Mouse (Mus musculus): ENCODE data around the gene Slc5a10. TPM values are rescaled to one million over a fixed set of nuclear protein-coding genes. Genes with fewer than 3 reads are reported as not detected.

Gene Slc5a10
- polyA plus RNA-seq, 1 experiment from 2014 or later = not detected

DNA sequence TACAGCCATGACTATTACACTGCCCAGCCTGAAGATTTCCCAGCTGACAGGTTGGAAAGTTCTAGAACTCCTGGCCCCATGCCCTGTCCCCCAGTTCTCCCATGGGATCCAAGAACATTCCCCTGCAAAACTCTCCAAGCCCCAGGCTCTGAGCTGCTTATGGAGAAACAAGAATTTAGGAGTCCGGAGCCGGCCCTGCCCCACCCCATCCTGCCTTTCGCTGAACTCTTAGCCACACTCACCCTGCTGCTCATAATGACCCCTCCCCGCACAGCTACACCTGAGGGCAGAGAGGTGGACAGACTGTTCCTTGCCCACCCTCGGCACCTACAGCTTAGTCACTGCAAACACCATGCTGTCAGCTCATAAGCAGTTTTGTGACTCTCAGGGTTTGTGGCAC, 52.8 kb downstream of the Slc5a10 start:
- no peaks in the 10 kb centered on the region for H3K4me1 ChIP-seq (ENCODE audit: control insufficient read depth, insufficient read depth, low read length)
- H3K27me3 ChIP-seq (ENCODE audit: control insufficient read depth, insufficient read depth, low read depth, low read length) = no peaks in the 10 kb centered on the region
- H3K4me2 ChIP-seq (ENCODE audit: low read length) = no peak overlapping the region
- H3K9me3 ChIP-seq (replicated peaks; ENCODE audit: control insufficient read depth, low read length, poor library complexity, severe bottlenecking) = no peaks in the 10 kb centered on the region
- 80% methylated on average over 5 of the region's 5 CpGs for WGBS
- no peaks in the 10 kb centered on the region for H3K36me3 ChIP-seq (ENCODE audit: control insufficient read depth, insufficient read depth, low read length)
- no peak overlapping the region for H3K27ac ChIP-seq (ENCODE audit: low read length)
- no peak overlapping the region for H3K9ac ChIP-seq (ENCODE audit: low read depth, low read length)
- no peak overlapping the region for H3K4me3 ChIP-seq (ENCODE audit: low read depth, low read length)
- ATAC-seq = no peak

DNA sequence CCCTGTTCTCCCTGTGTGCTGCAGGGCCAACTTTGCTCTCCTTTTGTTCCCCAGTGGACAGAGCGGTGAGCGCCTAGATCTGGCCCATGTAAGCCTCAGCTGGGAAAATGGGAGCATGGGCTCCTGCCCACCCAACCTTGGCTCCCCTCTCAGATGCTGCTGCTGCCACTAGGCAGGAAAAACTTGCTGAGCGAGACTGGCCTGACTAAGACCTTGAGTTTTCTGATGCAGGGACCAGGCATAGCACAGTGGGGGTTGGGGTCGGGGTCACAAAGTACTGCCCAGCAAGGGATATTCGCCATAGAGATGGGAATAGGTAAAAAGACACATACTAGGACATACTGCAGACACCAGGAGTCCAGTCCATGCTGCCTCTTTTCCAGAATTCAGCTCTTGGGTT, 53.4 kb downstream of the Slc5a10 start:
- no peaks in the 10 kb centered on the region for H3K27me3 ChIP-seq (ENCODE audit: control insufficient read depth, insufficient read depth, low read depth, low read length)
- no peaks in the 10 kb centered on the region for H3K9me3 ChIP-seq (replicated peaks; ENCODE audit: control insufficient read depth, low read length, poor library complexity, severe bottlenecking)
- H3K9ac ChIP-seq (ENCODE audit: low read depth, low read length) = no peak overlapping the region
- no peak overlapping the region for H3K4me3 ChIP-seq (ENCODE audit: low read depth, low read length)
- no peaks in the 10 kb centered on the region for H3K4me1 ChIP-seq (ENCODE audit: control insufficient read depth, insufficient read depth, low read length)
- H3K4me2 ChIP-seq (ENCODE audit: low read length) = no peak overlapping the region
- 75% methylated on average over 5 of the region's 5 CpGs for WGBS
- no peaks in the 10 kb centered on the region for H3K36me3 ChIP-seq (ENCODE audit: control insufficient read depth, insufficient read depth, low read length)
- H3K27ac ChIP-seq (ENCODE audit: low read length) = no peak overlapping the region
- ATAC-seq = no peak

DNA sequence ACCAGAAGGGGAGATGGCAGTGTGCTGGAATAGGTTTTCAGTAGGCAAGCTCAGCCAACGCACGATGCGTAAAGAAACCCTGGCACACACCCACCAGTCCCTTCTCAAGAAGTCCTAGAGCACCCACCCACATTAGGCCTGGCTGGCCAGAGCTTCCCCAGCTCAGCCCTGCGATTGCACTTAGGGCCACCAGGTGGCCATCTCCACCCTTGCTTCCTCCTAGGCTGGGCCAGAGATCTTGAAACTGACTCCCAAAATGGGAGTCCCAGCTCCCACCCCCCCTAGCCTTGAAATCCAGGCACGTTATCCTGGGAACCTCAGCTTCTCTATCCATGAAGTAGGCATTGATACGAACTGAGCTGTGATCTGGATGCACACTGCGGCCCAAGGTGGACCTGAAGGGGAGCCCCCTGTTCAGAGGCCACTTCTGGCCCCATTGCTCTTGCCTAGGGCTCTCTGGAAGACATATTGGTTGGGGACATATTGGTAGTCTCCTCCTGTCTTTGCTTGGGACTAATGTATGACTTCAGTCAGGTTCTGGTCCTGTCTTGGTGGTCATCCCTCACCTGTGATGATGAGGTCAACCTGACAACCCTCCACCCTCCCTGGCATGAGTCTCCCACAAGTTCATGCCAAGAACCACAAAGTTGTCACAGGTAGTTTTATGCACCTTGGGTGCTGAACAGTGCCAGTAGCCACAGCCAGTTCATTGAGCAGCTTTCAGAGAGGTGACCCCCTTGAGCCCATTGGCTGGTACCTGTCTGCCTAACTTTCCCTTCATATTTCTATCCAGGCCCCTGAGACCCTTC, 54.4 kb downstream of the Slc5a10 start:
- H3K36me3 ChIP-seq (ENCODE audit: control insufficient read depth, insufficient read depth, low read length) = no peaks in the 10 kb centered on the region
- no peak overlapping the region for H3K9ac ChIP-seq (ENCODE audit: low read depth, low read length)
- no peak overlapping the region for H3K4me2 ChIP-seq (ENCODE audit: low read length)
- ATAC-seq = no peak
- 44% methylated on average over 7 of the region's 7 CpGs for WGBS
- H3K4me3 ChIP-seq (ENCODE audit: low read depth, low read length) = no peak overlapping the region
- H3K9me3 ChIP-seq (replicated peaks; ENCODE audit: control insufficient read depth, low read length, poor library complexity, severe bottlenecking) = no peaks in the 10 kb centered on the region
- H3K27me3 ChIP-seq (ENCODE audit: control insufficient read depth, insufficient read depth, low read depth, low read length) = no peaks in the 10 kb centered on the region
- H3K27ac ChIP-seq (ENCODE audit: low read length) = no peak overlapping the region
- H3K4me1 ChIP-seq (ENCODE audit: control insufficient read depth, insufficient read depth, low read length) = no peaks in the 10 kb centered on the region

DNA sequence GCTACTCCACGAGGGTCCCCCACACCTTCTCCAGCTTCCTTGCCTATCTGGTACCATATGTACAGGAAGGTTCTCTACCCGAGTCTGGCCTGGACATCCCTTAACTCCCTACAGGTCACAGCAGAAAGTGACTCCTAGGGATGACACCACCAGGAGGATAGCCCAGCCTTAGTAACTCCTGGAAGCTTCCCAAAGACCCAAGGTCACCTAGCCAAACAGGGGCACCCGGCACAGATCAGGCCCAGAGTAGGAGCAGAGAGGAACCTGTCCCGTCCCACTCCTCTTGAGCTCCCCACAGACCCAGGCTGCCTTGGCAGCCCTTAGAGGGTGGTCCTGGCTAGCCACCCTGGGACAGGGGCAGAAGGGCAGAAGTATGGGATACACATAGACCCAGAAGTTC, 55.2 kb downstream of the Slc5a10 start:
- no peaks in the 10 kb centered on the region for H3K4me1 ChIP-seq (ENCODE audit: control insufficient read depth, insufficient read depth, low read length)
- WGBS = 90% methylated on average over 4 of the region's 4 CpGs
- no peaks in the 10 kb centered on the region for H3K27me3 ChIP-seq (ENCODE audit: control insufficient read depth, insufficient read depth, low read depth, low read length)
- no peaks in the 10 kb centered on the region for H3K9me3 ChIP-seq (replicated peaks; ENCODE audit: control insufficient read depth, low read length, poor library complexity, severe bottlenecking)
- no peak overlapping the region for H3K27ac ChIP-seq (ENCODE audit: low read length)
- ATAC-seq = no peak
- H3K9ac ChIP-seq (ENCODE audit: low read depth, low read length) = no peak overlapping the region
- H3K4me2 ChIP-seq (ENCODE audit: low read length) = no peak overlapping the region
- no peak overlapping the region for H3K4me3 ChIP-seq (ENCODE audit: low read depth, low read length)
- H3K36me3 ChIP-seq (ENCODE audit: control insufficient read depth, insufficient read depth, low read length) = no peaks in the 10 kb centered on the region

DNA sequence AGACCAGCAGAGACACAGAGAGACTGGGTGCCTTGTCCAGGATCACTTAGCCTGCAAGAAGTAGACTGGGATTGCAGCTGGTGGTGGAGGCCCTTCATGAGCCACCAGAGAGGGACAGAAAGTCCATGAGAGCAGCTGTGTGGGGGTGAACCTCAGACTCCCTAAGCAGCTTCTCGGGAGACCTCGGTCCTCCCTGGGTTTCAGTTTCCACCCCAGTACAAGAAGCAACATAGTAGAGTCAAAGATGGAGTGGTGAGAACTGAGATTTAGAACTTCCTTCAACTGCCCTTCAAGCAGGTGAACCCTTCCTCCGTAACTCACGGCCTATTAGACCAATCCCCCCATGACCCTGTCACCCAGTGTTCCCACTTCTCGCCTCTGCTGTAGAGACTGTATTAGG, 58.4 kb downstream of the Slc5a10 start:
- WGBS = 90% methylated on average over 5 of the region's 5 CpGs
- H3K9ac ChIP-seq (ENCODE audit: low read depth, low read length) = no peak overlapping the region
- no peak for ATAC-seq
- H3K4me2 ChIP-seq (ENCODE audit: low read length) = no peak overlapping the region
- no peak overlapping the region for H3K27ac ChIP-seq (ENCODE audit: low read length)
- no peaks in the 10 kb centered on the region for H3K27me3 ChIP-seq (ENCODE audit: control insufficient read depth, insufficient read depth, low read depth, low read length)
- H3K4me3 ChIP-seq (ENCODE audit: low read depth, low read length) = no peak overlapping the region
- H3K9me3 ChIP-seq (replicated peaks; ENCODE audit: control insufficient read depth, low read length, poor library complexity, severe bottlenecking) = no peaks in the 10 kb centered on the region
- H3K4me1 ChIP-seq (ENCODE audit: control insufficient read depth, insufficient read depth, low read length) = no peaks in the 10 kb centered on the region
- H3K36me3 ChIP-seq (ENCODE audit: control insufficient read depth, insufficient read depth, low read length) = no peaks in the 10 kb centered on the region

DNA sequence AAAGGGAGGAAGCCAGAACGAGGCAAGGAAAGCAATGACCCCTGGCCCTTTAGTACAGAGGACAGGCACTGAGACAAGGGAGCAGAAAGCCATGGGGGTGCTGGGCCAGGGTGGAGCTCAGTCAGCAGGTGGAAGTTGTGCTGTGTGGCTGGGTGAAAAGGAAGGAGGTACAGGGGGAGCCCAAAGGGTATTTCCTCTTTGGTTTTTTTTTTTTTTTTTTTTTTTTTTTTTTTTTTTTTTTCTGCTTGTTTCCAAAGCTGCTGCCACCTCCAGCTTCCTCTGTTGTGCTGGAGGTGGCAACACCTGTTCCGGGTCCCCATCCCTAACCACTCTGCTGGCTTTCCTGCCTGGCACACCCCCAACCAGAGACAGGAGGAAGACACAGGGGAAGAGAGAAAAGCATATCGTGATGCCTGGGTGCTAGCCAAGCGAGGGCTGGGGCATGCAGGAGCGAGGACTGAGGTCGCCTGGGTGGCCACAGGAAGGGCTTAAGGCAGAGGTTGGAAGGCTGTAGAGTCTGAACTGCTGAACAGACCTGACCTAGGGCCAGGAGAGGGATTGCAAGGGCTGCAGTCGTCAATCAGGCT, 59.7 kb downstream of the Slc5a10 start:
- no peak for ATAC-seq
- no peaks in the 10 kb centered on the region for H3K27me3 ChIP-seq (ENCODE audit: control insufficient read depth, insufficient read depth, low read depth, low read length)
- H3K9ac ChIP-seq (ENCODE audit: low read depth, low read length) = no peak overlapping the region
- 69% methylated on average over 7 of the region's 7 CpGs for WGBS
- H3K4me2 ChIP-seq (ENCODE audit: low read length) = no peak overlapping the region
- H3K9me3 ChIP-seq (replicated peaks; ENCODE audit: control insufficient read depth, low read length, poor library complexity, severe bottlenecking) = no peaks in the 10 kb centered on the region
- H3K4me3 ChIP-seq (ENCODE audit: low read depth, low read length) = no peak overlapping the region
- H3K27ac ChIP-seq (ENCODE audit: low read length) = no peak overlapping the region
- H3K36me3 ChIP-seq (ENCODE audit: control insufficient read depth, insufficient read depth, low read length) = no peaks in the 10 kb centered on the region
- H3K4me1 ChIP-seq (ENCODE audit: control insufficient read depth, insufficient read depth, low read length) = no peaks in the 10 kb centered on the region

DNA sequence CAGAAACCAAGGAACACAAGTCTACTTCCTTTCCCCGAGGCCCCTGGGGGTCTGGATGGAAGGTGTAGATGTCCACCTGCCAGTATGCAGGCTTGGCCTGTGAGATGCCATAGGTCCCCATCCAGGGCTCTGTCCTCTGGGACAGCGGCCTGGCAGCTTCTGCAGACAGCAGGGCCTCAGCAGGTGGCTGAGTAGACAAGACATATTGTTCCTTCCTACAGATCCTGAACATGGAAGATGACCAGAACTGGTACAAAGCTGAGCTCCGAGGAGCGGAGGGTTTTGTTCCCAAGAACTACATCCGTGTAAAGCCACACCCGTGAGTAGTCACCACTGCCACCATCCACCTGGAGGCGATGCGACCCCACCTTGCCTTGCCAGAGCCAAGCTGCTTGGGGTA, 60.6 kb downstream of the Slc5a10 start:
- ATAC-seq = no peak
- Histone ChIP-seq H3K27me3 (ENCODE audit: control insufficient read depth, insufficient read depth, low read depth, low read length) (no peaks in the 10 kb centered on the region), H3K4me2 (ENCODE audit: low read length) (no peak overlapping the region), H3K4me3 (ENCODE audit: low read depth, low read length) (no peak overlapping the region), H3K36me3 (ENCODE audit: control insufficient read depth, insufficient read depth, low read length) (no peaks in the 10 kb centered on the region), H3K27ac (ENCODE audit: low read length) (no peak overlapping the region), H3K4me1 (ENCODE audit: control insufficient read depth, insufficient read depth, low read length) (no peaks in the 10 kb centered on the region), H3K9ac (ENCODE audit: low read depth, low read length) (no peak overlapping the region), H3K9me3 (replicated peaks; ENCODE audit: control insufficient read depth, low read length, poor library complexity, severe bottlenecking) (no peaks in the 10 kb centered on the region)
- WGBS = 88% methylated on average over 8 of the region's 8 CpGs

DNA sequence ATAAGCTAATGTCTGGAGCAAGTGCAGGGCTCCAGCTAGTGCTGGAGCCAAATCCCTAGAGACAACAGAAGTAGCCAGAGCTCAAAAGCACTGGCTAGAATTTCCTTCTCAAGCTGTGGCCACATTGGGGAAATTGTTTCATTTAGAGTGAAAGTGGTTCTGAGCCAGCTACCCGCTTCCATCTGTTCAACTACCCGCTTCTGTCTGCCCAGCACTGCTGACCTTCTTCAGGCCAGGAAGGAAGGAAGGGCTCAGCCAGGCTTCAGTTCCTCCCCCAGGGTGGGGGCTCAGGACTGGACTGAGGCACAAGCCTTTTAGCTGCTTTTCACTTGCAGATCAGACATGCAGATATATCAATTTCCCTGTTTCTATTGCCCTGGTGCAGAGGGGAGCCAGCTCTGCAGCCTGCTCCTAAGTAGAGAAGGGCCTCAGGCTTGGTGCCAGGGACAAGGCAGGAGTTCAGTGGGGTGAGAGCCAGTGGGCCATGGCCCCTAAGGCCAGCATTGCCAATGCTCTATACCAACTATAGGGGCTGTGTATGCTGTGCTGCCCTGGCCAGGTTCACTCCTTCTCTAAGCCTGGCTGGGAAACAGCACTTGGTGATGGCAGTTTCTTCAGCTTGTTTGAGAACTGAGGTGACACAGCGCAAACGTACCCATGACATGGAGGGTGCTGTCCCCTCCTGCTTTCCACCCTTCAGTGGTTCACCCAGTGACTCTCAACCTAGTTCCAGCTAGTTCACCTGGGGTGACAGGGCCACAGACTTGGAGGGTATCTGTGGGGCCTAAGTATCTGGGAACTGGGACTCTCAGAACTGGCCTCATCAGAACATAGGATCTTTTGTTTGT, 61.4 kb downstream of the Slc5a10 start:
- Histone ChIP-seq H3K9ac (ENCODE audit: low read depth, low read length) (no peak overlapping the region), H3K36me3 (ENCODE audit: control insufficient read depth, insufficient read depth, low read length) (no peaks in the 10 kb centered on the region), H3K4me1 (ENCODE audit: control insufficient read depth, insufficient read depth, low read length) (no peaks in the 10 kb centered on the region), H3K27me3 (ENCODE audit: control insufficient read depth, insufficient read depth, low read depth, low read length) (no peaks in the 10 kb centered on the region), H3K4me3 (ENCODE audit: low read depth, low read length) (no peak overlapping the region), H3K9me3 (replicated peaks; ENCODE audit: control insufficient read depth, low read length, poor library complexity, severe bottlenecking) (no peaks in the 10 kb centered on the region), H3K4me2 (ENCODE audit: low read length) (no peak overlapping the region), H3K27ac (ENCODE audit: low read length) (no peak overlapping the region)
- 87% methylated on average over 4 of the region's 4 CpGs for WGBS
- no peak for ATAC-seq
